ENCODE assay signal across 11 mouse cellular contexts in the genomic region with DNA sequence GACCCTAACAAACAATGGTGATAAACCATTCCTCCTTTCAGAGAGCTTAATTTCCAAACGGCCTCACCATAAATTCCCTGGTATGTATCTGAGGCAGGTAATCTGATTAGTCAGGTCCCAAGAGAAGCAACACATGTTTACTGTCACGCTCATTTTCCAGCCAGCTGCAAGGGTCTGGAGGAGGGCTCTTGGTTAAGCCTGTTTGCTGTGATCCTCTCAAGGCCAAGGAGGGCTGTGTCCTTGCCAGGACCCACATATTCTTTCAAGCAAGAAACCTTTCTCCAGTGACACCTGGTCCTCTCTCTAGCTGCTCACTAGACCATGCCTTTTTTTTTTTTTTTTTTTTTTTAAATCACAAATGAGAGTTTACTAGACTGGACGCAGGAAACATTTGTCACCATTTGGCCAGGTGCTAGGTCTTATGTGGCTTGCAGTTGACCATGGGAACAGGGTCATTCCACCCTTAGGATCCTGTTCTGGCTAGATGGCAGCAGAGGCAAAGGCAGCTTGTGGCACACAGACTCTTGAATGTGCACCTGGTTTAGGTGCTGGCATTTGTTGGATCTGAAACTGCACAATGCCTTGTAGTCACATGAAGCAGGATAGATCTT.
A peak's percentile ranks its signal among the peaks of the same experiment; 100 is the strongest.
DNase-seq lines count a peak whose midpoint lies in the region; ATAC-seq and TF ChIP-seq lines count a peak whose summit lies in the region.
"Had no signal": no experiment of that assay in that cellular context is flagged by ENCODE, and none has a peak within 500 bp of the region (broad histone marks: within the 10 kb centered on the region; RNA-seq: fewer than 3 reads in every experiment).

No protein-coding gene starts in this region.

- DNase-seq in heart, embryonic 10.5 days (ENCODE audit: low spot score), result no peak
- no peak for DNase-seq in heart, adult 8-10 months (ENCODE audit: low spot score)
- DNase-seq in embryo, embryonic 10.5 days (ENCODE audit: low spot score), result peak; percentile 63
- DNase-seq in left cerebral cortex, adult 18-20 months (ENCODE audit: low spot score in 2 of 2), result no peak
- no peak for DNase-seq in lung, postnatal 36 days
- DNase-seq: cerebellum, adult 11-12 months; liver, embryonic 13.5 days had no signal

- no peak overlapping the region for H3K9ac ChIP-seq in intestine, postnatal 0 days (ENCODE audit: low read depth, low read length)
- H3K9ac ChIP-seq in midbrain, embryonic 13.5 days (replicated peaks), result no peak overlapping the region
- H3K9ac ChIP-seq: liver, embryonic 13.5 days had no signal

- no peak overlapping the region for H3K4me3 ChIP-seq in heart, embryonic 10.5 days
- no peak overlapping the region for H3K4me3 ChIP-seq in intestine, postnatal 0 days (ENCODE audit: low read depth, low read length)
- H3K4me3 ChIP-seq in midbrain, embryonic 13.5 days (replicated peaks), result no peak overlapping the region
- H3K4me3 ChIP-seq: liver, embryonic 13.5 days had no signal

- H3K4me1 ChIP-seq in heart, embryonic 10.5 days, result peaks cover 27% of the 10 kb centered on the region
- 0 out of 2 replicates have a peak, but pooled peaks cover 3% of the 10 kb centered on the region for H3K4me1 ChIP-seq in intestine, postnatal 0 days (replicated peaks; ENCODE audit: control insufficient read depth, insufficient read depth, low read length)
- peaks cover 16% of the 10 kb centered on the region for H3K4me1 ChIP-seq in midbrain, embryonic 13.5 days (replicated peaks)
- H3K4me1 ChIP-seq: liver, embryonic 13.5 days had no signal

- H3K36me3 ChIP-seq in heart, embryonic 10.5 days, result no peaks in the 10 kb centered on the region
- H3K36me3 ChIP-seq in intestine, postnatal 0 days (ENCODE audit: control insufficient read depth, insufficient read depth), result no peaks in the 10 kb centered on the region
- H3K36me3 ChIP-seq in midbrain, embryonic 13.5 days, result no peaks in the 10 kb centered on the region
- H3K36me3 ChIP-seq: liver, embryonic 13.5 days had no signal

- H3K4me2 ChIP-seq in intestine, postnatal 0 days (replicated peaks; ENCODE audit: low read depth), result peak overlapping the region; percentile 55
- peak overlapping the region; percentile 27 for H3K4me2 ChIP-seq in midbrain, embryonic 13.5 days (replicated peaks)
- H3K4me2 ChIP-seq: liver, embryonic 13.5 days had no signal

- TF ChIP-seq CTCF in intestine, postnatal 0 days (IDR thresholded peaks at IDR 0.05; ENCODE audit: low read depth), result peak; percentile 54

- ATAC-seq in intestine, postnatal 0 days, result peak; percentile 12; the same call in 1 of the 2 replicates
- peak; percentile 83 for ATAC-seq in midbrain, embryonic 13.5 days
- no peak for ATAC-seq in granulocyte monocyte progenitor cell, adult 5-6 weeks (replicated peaks; ENCODE audit: poor library complexity, severe bottlenecking)

- 48% methylated on average over 3 of the region's 3 CpGs for WGBS in heart, embryonic 10.5 days
- WGBS in intestine, postnatal 0 days, result 16% methylated on average over 3 of the region's 3 CpGs
- 27% methylated on average over 3 of the region's 3 CpGs for WGBS in midbrain, embryonic 13.5 days

- no peaks in the 10 kb centered on the region for H3K9me3 ChIP-seq in heart, embryonic 10.5 days
- H3K9me3 ChIP-seq in intestine, postnatal 0 days (ENCODE audit: control insufficient read depth), result no peaks in the 10 kb centered on the region
- no peaks in the 10 kb centered on the region for H3K9me3 ChIP-seq in midbrain, embryonic 13.5 days
- H3K9me3 ChIP-seq: liver, embryonic 13.5 days had no signal

- H3K27ac ChIP-seq in heart, embryonic 10.5 days, result peak overlapping the region; percentile 76; the same call in 1 of the 2 replicates
- peak overlapping the region; percentile 37; the same call in 1 of the 2 replicates for H3K27ac ChIP-seq in intestine, postnatal 0 days (ENCODE audit: low read depth, low read length)
- H3K27ac ChIP-seq in midbrain, embryonic 13.5 days, result no peak overlapping the region
- H3K27ac ChIP-seq: liver, embryonic 13.5 days had no signal

- H3K27me3 ChIP-seq in heart, embryonic 10.5 days (ENCODE audit: insufficient read depth, poor library complexity, severe bottlenecking), result no peaks in the 10 kb centered on the region
- H3K27me3 ChIP-seq in intestine, postnatal 0 days (replicated peaks; ENCODE audit: control insufficient read depth, insufficient read depth, low read length), result no peaks in the 10 kb centered on the region
- H3K27me3 ChIP-seq in midbrain, embryonic 13.5 days, result no peaks in the 10 kb centered on the region
- H3K27me3 ChIP-seq: CH12.LX; liver, embryonic 13.5 days had no signal
